Mouse (Mus musculus): ENCODE measurements around the gene 2410131K14Rik.

DNA sequence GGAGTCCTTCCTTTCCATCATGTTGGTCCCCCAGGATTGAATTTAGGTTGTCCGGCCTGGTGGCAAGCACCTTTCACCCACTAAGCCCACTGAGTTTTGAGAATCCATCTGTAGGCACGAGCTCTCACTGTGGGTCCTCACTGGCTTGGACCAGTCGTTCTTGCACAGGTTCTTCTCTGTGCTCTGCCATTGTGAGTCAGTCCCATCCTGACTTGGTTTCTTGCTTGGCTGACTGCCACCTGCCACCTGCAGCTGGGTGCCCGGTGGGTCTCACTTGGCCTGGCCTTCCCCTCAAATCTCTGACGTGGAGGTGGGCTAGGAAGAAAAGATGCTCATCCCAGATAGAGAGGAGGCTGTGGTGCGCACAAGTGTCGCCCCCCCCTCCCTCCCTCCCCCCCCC, 6.0 kb downstream of the 2410131K14Rik start:
- TF ChIP-seq CTCF (conservative IDR thresholded peaks at IDR 0.05; ENCODE audit: low read length) (no peak), POU5F1 (IDR thresholded peaks at IDR 0.05; ENCODE audit: borderline replicate concordance, low read length) (no peak), NANOG (IDR thresholded peaks at IDR 0.05; ENCODE audit: borderline replicate concordance, low read length) (no peak)
